Mouse (Mus musculus): ENCODE data around the gene Rad50.
A peak's percentile ranks its signal among the peaks of the same experiment; 100 is the strongest.

Rad50 gene

GRCm38 (mm10) chr11:53737573-53737946 is 30.4 kb upstream of the Rad50 start:
- H3K27me3 ChIP-seq (ENCODE audit: insufficient read depth, low read length), result peaks cover 3% of the 10 kb centered on the region; the same call in 1 of the 2 replicates

GRCm38 (mm10) chr11:53736771-53737572 is 29.9 kb upstream of the Rad50 start:
- no peaks in the 10 kb centered on the region for H3K9me3 ChIP-seq (ENCODE audit: low read length)
- H3K27me3 ChIP-seq (ENCODE audit: insufficient read depth, low read length), result peaks cover 3% of the 10 kb centered on the region; the same call in 1 of the 2 replicates
- H3K4me3 ChIP-seq (replicated peaks; ENCODE audit: low read length), result no peak overlapping the region
- TF ChIP-seq POU5F1 (IDR thresholded peaks at IDR 0.05; ENCODE audit: borderline replicate concordance, low read length) (no peak), NANOG (IDR thresholded peaks at IDR 0.05; ENCODE audit: borderline replicate concordance, low read length) (no peak), CTCF (conservative IDR thresholded peaks at IDR 0.05; ENCODE audit: low read length) (peak; percentile 69)
- no peaks in the 10 kb centered on the region for H3K36me3 ChIP-seq (ENCODE audit: insufficient read depth, low read length)
- peaks cover 10% of the 10 kb centered on the region for H3K4me1 ChIP-seq (replicated peaks; ENCODE audit: low read depth, low read length)

More at GRCm38 (mm10) chr11:53737573-53737946, 30.4 kb upstream of the Rad50 start:
- no peak overlapping the region for H3K4me3 ChIP-seq (replicated peaks; ENCODE audit: low read length)
- peaks cover 13% of the 10 kb centered on the region for H3K4me1 ChIP-seq (replicated peaks; ENCODE audit: low read depth, low read length)
- H3K36me3 ChIP-seq (ENCODE audit: insufficient read depth, low read length), result no peaks in the 10 kb centered on the region
- no peaks in the 10 kb centered on the region for H3K9me3 ChIP-seq (ENCODE audit: low read length)
- TF ChIP-seq CTCF (conservative IDR thresholded peaks at IDR 0.05; ENCODE audit: low read length) (peak; percentile 48), POU5F1 (IDR thresholded peaks at IDR 0.05; ENCODE audit: borderline replicate concordance, low read length) (no peak), NANOG (IDR thresholded peaks at IDR 0.05; ENCODE audit: borderline replicate concordance, low read length) (no peak)

- no peak for TF ChIP-seq POU5F1 (IDR thresholded peaks at IDR 0.05; ENCODE audit: borderline replicate concordance, low read length)
- peak; percentile 87 for TF ChIP-seq CTCF (conservative IDR thresholded peaks at IDR 0.05; ENCODE audit: low read length)
- Histone ChIP-seq H3K27me3 (ENCODE audit: insufficient read depth, low read length) (peaks cover 3% of the 10 kb centered on the region; the same call in 1 of the 2 replicates), H3K36me3 (ENCODE audit: insufficient read depth, low read length) (no peaks in the 10 kb centered on the region), H3K4me1 (replicated peaks; ENCODE audit: low read depth, low read length) (peaks cover 10% of the 10 kb centered on the region), H3K4me3 (replicated peaks; ENCODE audit: low read length) (0 out of 2 replicates have a peak overlapping the region, but pooled peaks have one; percentile 26), H3K9me3 (ENCODE audit: low read length) (no peaks in the 10 kb centered on the region)
These were observed 28.6 kb upstream of the Rad50 start for GRCm38 (mm10) chr11:53735682-53736245.

GRCm38 (mm10) chr11:53734970-53735681 is 28.0 kb upstream of the Rad50 start:
- TF ChIP-seq POU5F1 (IDR thresholded peaks at IDR 0.05; ENCODE audit: borderline replicate concordance, low read length), result no peak
- no peak for TF ChIP-seq CTCF (conservative IDR thresholded peaks at IDR 0.05; ENCODE audit: low read length)
- TF ChIP-seq NANOG (IDR thresholded peaks at IDR 0.05; ENCODE audit: borderline replicate concordance, low read length), result no peak
- Histone ChIP-seq H3K4me1 (replicated peaks; ENCODE audit: low read depth, low read length) (peaks cover 10% of the 10 kb centered on the region), H3K4me3 (replicated peaks; ENCODE audit: low read length) (no peak overlapping the region), H3K36me3 (ENCODE audit: insufficient read depth, low read length) (no peaks in the 10 kb centered on the region), H3K9me3 (ENCODE audit: low read length) (no peaks in the 10 kb centered on the region), H3K27me3 (ENCODE audit: insufficient read depth, low read length) (peaks cover 3% of the 10 kb centered on the region; the same call in 1 of the 2 replicates)

- H3K9me3 ChIP-seq (ENCODE audit: low read length), result no peaks in the 10 kb centered on the region
- TF ChIP-seq POU5F1 (IDR thresholded peaks at IDR 0.05; ENCODE audit: borderline replicate concordance, low read length) (no peak), NANOG (IDR thresholded peaks at IDR 0.05; ENCODE audit: borderline replicate concordance, low read length) (no peak)
- no peaks in the 10 kb centered on the region for H3K36me3 ChIP-seq (ENCODE audit: insufficient read depth, low read length)
- peaks cover 3% of the 10 kb centered on the region; the same call in 1 of the 2 replicates for H3K27me3 ChIP-seq (ENCODE audit: insufficient read depth, low read length)
- peaks cover 10% of the 10 kb centered on the region for H3K4me1 ChIP-seq (replicated peaks; ENCODE audit: low read depth, low read length)
- no peak overlapping the region for H3K4me3 ChIP-seq (replicated peaks; ENCODE audit: low read length)
These were observed 27.3 kb upstream of the Rad50 start for GRCm38 (mm10) chr11:53734431-53734830.

GRCm38 (mm10) chr11:53733824-53734223 is 26.7 kb upstream of the Rad50 start:
- TF ChIP-seq NANOG (IDR thresholded peaks at IDR 0.05; ENCODE audit: borderline replicate concordance, low read length) (no peak), CTCF (conservative IDR thresholded peaks at IDR 0.05; ENCODE audit: low read length) (peak; percentile 34; the same call in 1 of the 2 replicates)
- no peaks in the 10 kb centered on the region for H3K36me3 ChIP-seq (ENCODE audit: insufficient read depth, low read length)
- H3K27me3 ChIP-seq (ENCODE audit: insufficient read depth, low read length), result peaks cover 3% of the 10 kb centered on the region; the same call in 1 of the 2 replicates
- H3K4me1 ChIP-seq (replicated peaks; ENCODE audit: low read depth, low read length), result peaks cover 10% of the 10 kb centered on the region
- H3K9me3 ChIP-seq (ENCODE audit: low read length), result no peaks in the 10 kb centered on the region
- H3K4me3 ChIP-seq (replicated peaks; ENCODE audit: low read length), result no peak overlapping the region

- no peak overlapping the region for H3K4me3 ChIP-seq (replicated peaks; ENCODE audit: low read length)
These were observed 25.1 kb upstream of the Rad50 start for GRCm38 (mm10) chr11:53732244-53732643.

GRCm38 (mm10) chr11:53731457-53731856 is 24.3 kb upstream of the Rad50 start:
- Histone ChIP-seq H3K9me3 (ENCODE audit: low read length) (no peaks in the 10 kb centered on the region), H3K4me3 (replicated peaks; ENCODE audit: low read length) (no peak overlapping the region), H3K4me1 (replicated peaks; ENCODE audit: low read depth, low read length) (peaks cover 3% of the 10 kb centered on the region; the same call in 1 of the 2 replicates), H3K36me3 (ENCODE audit: insufficient read depth, low read length) (no peaks in the 10 kb centered on the region), H3K27me3 (ENCODE audit: insufficient read depth, low read length) (peaks cover 3% of the 10 kb centered on the region; the same call in 1 of the 2 replicates)
- TF ChIP-seq POU5F1 (IDR thresholded peaks at IDR 0.05; ENCODE audit: borderline replicate concordance, low read length), result no peak
- TF ChIP-seq CTCF (conservative IDR thresholded peaks at IDR 0.05; ENCODE audit: low read length), result no peak
- no peak for TF ChIP-seq NANOG (IDR thresholded peaks at IDR 0.05; ENCODE audit: borderline replicate concordance, low read length)

More at GRCm38 (mm10) chr11:53732244-53732643, 25.1 kb upstream of the Rad50 start:
- Histone ChIP-seq H3K36me3 (ENCODE audit: insufficient read depth, low read length) (no peaks in the 10 kb centered on the region), H3K9me3 (ENCODE audit: low read length) (no peaks in the 10 kb centered on the region), H3K27me3 (ENCODE audit: insufficient read depth, low read length) (peaks cover 3% of the 10 kb centered on the region; the same call in 1 of the 2 replicates), H3K4me1 (replicated peaks; ENCODE audit: low read depth, low read length) (peaks cover 7% of the 10 kb centered on the region)
- TF ChIP-seq NANOG (IDR thresholded peaks at IDR 0.05; ENCODE audit: borderline replicate concordance, low read length) (no peak), POU5F1 (IDR thresholded peaks at IDR 0.05; ENCODE audit: borderline replicate concordance, low read length) (no peak), CTCF (conservative IDR thresholded peaks at IDR 0.05; ENCODE audit: low read length) (no peak)
